Mouse (Mus musculus): ENCODE measurements at regions not wholly inside any gene's neighbourhood (a gene's known extent, or its start where the extent isn't known, plus 50 kb on each side); places are given as distances from the start of the nearest gene placed in this dataset.

DNA sequence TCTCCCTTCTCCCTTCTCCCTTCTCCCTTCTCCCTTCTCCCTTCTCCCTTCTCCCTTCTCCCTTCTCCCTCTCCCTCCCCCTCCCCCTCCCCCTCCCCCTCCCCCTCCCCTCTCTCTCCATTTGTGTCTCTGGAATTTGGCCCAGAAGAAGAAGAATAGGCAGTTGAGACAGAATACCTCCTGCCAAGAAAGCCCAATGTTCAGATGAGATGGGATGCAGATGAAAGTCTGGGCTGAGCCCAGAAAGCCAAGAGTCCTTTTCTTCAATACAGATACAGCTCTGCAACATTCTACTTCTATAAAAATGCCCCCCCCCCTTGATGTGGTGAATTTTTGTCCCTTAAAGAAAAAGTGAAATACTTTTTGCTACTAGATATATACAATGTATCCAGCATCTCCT lies 489.2 kb downstream of the Kcnj2 start:
- no peak for TF ChIP-seq POLR2AphosphoS2 (IDR thresholded peaks at IDR 0.05; ENCODE audit: insufficient read length, low read depth)
- TF ChIP-seq MAX (IDR thresholded peaks at IDR 0.05; ENCODE audit: low read depth), result no peak
- TF ChIP-seq MYOD1 (IDR thresholded peaks at IDR 0.05; ENCODE audit: control insufficient read depth in 1 of 3, insufficient read length in 2 of 3, low read depth in 2 of 3), result no peak
- TF ChIP-seq POLR2A (IDR thresholded peaks at IDR 0.05; ENCODE audit: insufficient read length, low read depth), result no peak
- no peak for TF ChIP-seq USF1 (IDR thresholded peaks at IDR 0.05; ENCODE audit: low read depth)
- no peak for TF ChIP-seq CEBPB (IDR thresholded peaks at IDR 0.05; ENCODE audit: insufficient read depth, poor library complexity, severe bottlenecking)
- no peak for TF ChIP-seq MYOG (IDR thresholded peaks at IDR 0.05; ENCODE audit: control insufficient read depth in 1 of 3, insufficient read depth in 1 of 3, insufficient read length in 2 of 3, low read depth in 2 of 3)
- no peak for TF ChIP-seq SRF (IDR thresholded peaks at IDR 0.05; ENCODE audit: control insufficient read depth, insufficient read length, low read depth)
- TF ChIP-seq E2F4 (IDR thresholded peaks at IDR 0.05; ENCODE audit: insufficient read depth), result no peak
- no peak for TF ChIP-seq REST (IDR thresholded peaks at IDR 0.05; ENCODE audit: insufficient read depth, insufficient read length)
- no peak for TF ChIP-seq TCF3 (IDR thresholded peaks at IDR 0.05; ENCODE audit: insufficient read length, low read depth)
- TF ChIP-seq TCF12 (IDR thresholded peaks at IDR 0.05; ENCODE audit: insufficient read depth, poor library complexity, severe bottlenecking), result no peak
- no peak overlapping the region for H3ac ChIP-seq (ENCODE audit: control insufficient read depth, insufficient read length)

DNA sequence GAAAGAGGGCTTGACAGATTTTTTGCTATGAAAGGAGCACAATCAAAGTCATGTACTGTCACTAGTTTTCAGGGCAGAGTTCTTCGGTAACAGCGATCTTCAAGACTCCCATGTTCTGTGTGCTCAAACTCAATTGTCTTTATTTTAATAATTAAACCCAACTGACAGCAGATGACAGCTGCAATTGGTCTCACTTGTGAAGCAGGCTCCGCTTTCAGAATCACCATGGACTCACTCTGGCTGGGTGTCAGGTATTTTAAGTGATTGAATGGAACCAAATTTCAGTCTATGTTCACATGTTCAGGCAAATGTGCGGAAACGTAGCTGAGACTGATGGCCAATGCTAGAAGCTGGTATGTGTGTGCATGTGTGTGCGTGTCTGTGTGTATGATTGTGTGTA lies 489.7 kb downstream of the Kcnj2 start:
- Histone ChIP-seq H3ac (ENCODE audit: control insufficient read depth, insufficient read length) (no peak overlapping the region), H3K27me3 (ENCODE audit: control insufficient read depth, insufficient read depth, insufficient read length) (no peaks in the 10 kb centered on the region), H3K4me3 (no peak overlapping the region), H3K4me2 (ENCODE audit: low read depth) (no peak overlapping the region), H3K36me3 (ENCODE audit: control insufficient read depth, insufficient read depth) (no peaks in the 10 kb centered on the region), H3K79me2 (ENCODE audit: control insufficient read depth, insufficient read depth) (no peaks in the 10 kb centered on the region)
- no peak for TF ChIP-seq TCF12 (IDR thresholded peaks at IDR 0.05; ENCODE audit: insufficient read depth, poor library complexity, severe bottlenecking)
- peak in 2 of 3 experiments; percentile 14 to 21 for TF ChIP-seq MYOD1 (IDR thresholded peaks at IDR 0.05; ENCODE audit: control insufficient read depth in 1 of 3, insufficient read length in 2 of 3, low read depth in 2 of 3)

More for the DNA sequence above, 489.2 kb downstream of the Kcnj2 start:
- Histone ChIP-seq H3K79me2 (ENCODE audit: control insufficient read depth, insufficient read depth) (no peaks in the 10 kb centered on the region), H3K4me3 (no peak overlapping the region), H3K27me3 (ENCODE audit: control insufficient read depth, insufficient read depth, insufficient read length) (no peaks in the 10 kb centered on the region), H3K4me2 (ENCODE audit: low read depth) (no peak overlapping the region), H3K36me3 (ENCODE audit: control insufficient read depth, insufficient read depth) (no peaks in the 10 kb centered on the region)

DNA sequence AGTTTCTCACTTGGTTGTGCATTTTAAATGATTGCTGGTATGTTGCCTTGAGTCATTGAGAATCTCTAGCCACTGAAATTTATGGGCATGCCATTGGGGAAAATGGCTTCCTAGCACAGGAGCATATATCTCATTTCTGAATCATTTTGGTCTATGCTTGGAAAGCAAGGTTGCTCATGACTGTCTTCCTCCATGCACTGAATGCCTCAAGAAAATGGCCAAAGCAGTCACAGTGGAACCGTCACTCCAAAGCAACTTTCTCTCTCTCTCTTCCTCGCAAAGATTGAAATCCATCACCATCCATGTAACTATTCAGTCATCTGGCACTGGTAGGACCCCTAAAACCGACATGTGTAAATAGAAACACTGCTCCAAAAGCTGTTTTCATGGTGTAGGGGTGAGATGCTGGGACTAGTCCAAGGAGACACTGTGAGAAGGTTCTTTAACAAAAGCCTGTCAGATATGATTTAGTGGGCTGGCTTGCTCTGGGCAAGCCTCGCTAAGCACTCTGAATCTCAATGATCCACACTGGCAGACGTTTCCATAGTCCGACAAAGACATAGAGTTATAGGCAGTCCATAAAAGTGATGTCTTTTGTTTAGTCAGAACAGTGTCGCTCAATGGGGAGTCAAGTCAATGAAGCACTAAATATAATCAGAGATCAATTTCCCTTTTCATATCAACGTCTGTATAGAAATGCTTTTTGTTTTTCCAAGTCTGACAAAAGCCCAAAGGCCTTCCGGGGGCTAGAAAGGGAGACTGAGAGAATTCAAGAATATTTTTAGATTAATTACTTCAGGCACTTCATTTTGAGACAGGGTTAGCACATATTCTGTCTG lies 492.6 kb downstream of the Kcnj2 start:
- H3K36me3 ChIP-seq (ENCODE audit: control insufficient read depth, insufficient read depth), result no peaks in the 10 kb centered on the region
- H3K4me2 ChIP-seq (ENCODE audit: low read depth), result no peak overlapping the region
- H3ac ChIP-seq (ENCODE audit: control insufficient read depth, insufficient read length), result no peak overlapping the region
- no peaks in the 10 kb centered on the region for H3K79me2 ChIP-seq (ENCODE audit: control insufficient read depth, insufficient read depth)
- no peak for TF ChIP-seq POLR2AphosphoS2 (IDR thresholded peaks at IDR 0.05; ENCODE audit: insufficient read length, low read depth)
- TF ChIP-seq SRF (IDR thresholded peaks at IDR 0.05; ENCODE audit: control insufficient read depth, insufficient read length, low read depth), result no peak
- no peak for TF ChIP-seq REST (IDR thresholded peaks at IDR 0.05; ENCODE audit: insufficient read depth, insufficient read length)
- TF ChIP-seq MYOD1 (IDR thresholded peaks at IDR 0.05; ENCODE audit: control insufficient read depth in 1 of 3, insufficient read length in 2 of 3, low read depth in 2 of 3), result no peak
- no peak for TF ChIP-seq POLR2A (IDR thresholded peaks at IDR 0.05; ENCODE audit: insufficient read length, low read depth)
- no peak for TF ChIP-seq MAX (IDR thresholded peaks at IDR 0.05; ENCODE audit: low read depth)
- TF ChIP-seq MYOG (IDR thresholded peaks at IDR 0.05; ENCODE audit: control insufficient read depth in 1 of 3, insufficient read depth in 1 of 3, insufficient read length in 2 of 3, low read depth in 2 of 3), result no peak
- no peak for TF ChIP-seq TCF12 (IDR thresholded peaks at IDR 0.05; ENCODE audit: insufficient read depth, poor library complexity, severe bottlenecking)
- no peak for TF ChIP-seq TCF3 (IDR thresholded peaks at IDR 0.05; ENCODE audit: insufficient read length, low read depth)
- H3K4me3 ChIP-seq, result no peak overlapping the region
- H3K27me3 ChIP-seq (ENCODE audit: control insufficient read depth, insufficient read depth, insufficient read length), result no peaks in the 10 kb centered on the region

DNA sequence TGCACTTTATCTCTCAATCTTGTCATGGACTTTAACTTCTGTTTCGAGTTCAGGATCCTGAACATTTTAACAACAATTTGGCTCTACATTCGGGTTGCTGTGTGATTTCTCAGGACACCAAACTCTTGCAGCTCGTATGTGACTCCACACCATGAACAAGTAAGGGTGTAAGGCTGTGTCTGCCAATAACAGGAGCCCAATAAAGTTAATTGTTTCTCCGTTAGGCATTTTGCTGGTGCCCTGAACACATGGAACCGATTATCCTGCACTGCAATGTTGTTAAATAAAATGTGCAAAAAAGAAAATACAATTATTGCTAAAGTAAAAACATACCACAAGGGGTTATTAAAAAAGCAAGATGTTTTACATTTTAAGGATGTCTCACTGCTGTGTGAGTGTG lies 497.2 kb downstream of the Kcnj2 start:
- H3ac ChIP-seq (ENCODE audit: control insufficient read depth, insufficient read length), result no peak overlapping the region
- no peak for TF ChIP-seq MAX (IDR thresholded peaks at IDR 0.05; ENCODE audit: low read depth)
- H3K4me2 ChIP-seq (ENCODE audit: low read depth), result no peak overlapping the region
- no peak overlapping the region for H3K4me3 ChIP-seq
- no peaks in the 10 kb centered on the region for H3K79me2 ChIP-seq (ENCODE audit: control insufficient read depth, insufficient read depth)
- H3K36me3 ChIP-seq (ENCODE audit: control insufficient read depth, insufficient read depth), result no peaks in the 10 kb centered on the region
- no peaks in the 10 kb centered on the region for H3K27me3 ChIP-seq (ENCODE audit: control insufficient read depth, insufficient read depth, insufficient read length)

DNA sequence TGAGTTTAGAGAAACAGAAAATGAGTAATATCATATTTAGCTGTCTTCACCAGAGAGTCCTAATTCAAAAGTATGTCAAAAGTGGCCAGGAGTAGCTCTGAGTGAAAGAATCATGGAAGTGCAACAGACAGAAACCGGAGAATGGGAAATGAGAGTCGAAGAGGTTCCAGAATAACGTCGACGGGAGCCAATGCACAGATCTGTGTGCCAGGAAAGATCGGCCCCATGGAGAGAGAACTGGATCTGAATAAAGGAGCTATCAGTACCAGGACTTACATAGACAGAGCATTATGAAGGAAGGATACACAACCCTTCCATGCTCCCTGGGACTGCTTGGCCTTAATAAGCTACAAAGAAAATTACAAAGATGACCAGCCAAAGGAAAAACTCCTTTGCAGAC lies 502.1 kb downstream of the Kcnj2 start:
- TF ChIP-seq REST (IDR thresholded peaks at IDR 0.05; ENCODE audit: insufficient read depth, insufficient read length) (no peak), TCF12 (IDR thresholded peaks at IDR 0.05; ENCODE audit: insufficient read depth, poor library complexity, severe bottlenecking) (no peak), E2F4 (IDR thresholded peaks at IDR 0.05; ENCODE audit: insufficient read depth) (no peak), MAX (IDR thresholded peaks at IDR 0.05; ENCODE audit: low read depth) (no peak), TCF3 (IDR thresholded peaks at IDR 0.05; ENCODE audit: insufficient read length, low read depth) (no peak), POLR2A (IDR thresholded peaks at IDR 0.05; ENCODE audit: insufficient read length, low read depth) (no peak), CEBPB (IDR thresholded peaks at IDR 0.05; ENCODE audit: insufficient read depth, poor library complexity, severe bottlenecking) (no peak), MYOD1 (IDR thresholded peaks at IDR 0.05; ENCODE audit: control insufficient read depth in 1 of 3, insufficient read length in 2 of 3, low read depth in 2 of 3) (no peak)
- H3K4me2 ChIP-seq (ENCODE audit: low read depth), result no peak overlapping the region
- H3K27me3 ChIP-seq (ENCODE audit: control insufficient read depth, insufficient read depth, insufficient read length), result no peaks in the 10 kb centered on the region
- no peaks in the 10 kb centered on the region for H3K79me2 ChIP-seq (ENCODE audit: control insufficient read depth, insufficient read depth)
- H3ac ChIP-seq (ENCODE audit: control insufficient read depth, insufficient read length), result no peak overlapping the region
- no peaks in the 10 kb centered on the region for H3K36me3 ChIP-seq (ENCODE audit: control insufficient read depth, insufficient read depth)
- no peak overlapping the region for H3K4me3 ChIP-seq
